Mouse (Mus musculus) adrenal gland, postnatal 36 days (tissue): Measurements from ENCODE around the gene Zfp385a. TPM values are rescaled to one million over a fixed set of nuclear protein-coding genes. Genes with fewer than 3 reads are reported as not detected.

Source experiments
- DNase-seq, 2 experiments: peaks; one replicate each; pipeline ENCODE4 v3.0.0; 2021; ENCODE audit warnings: mixed read lengths in 1 of 2
- total RNA-seq, 2 experiments: library from RNA; stranded (reverse); gene quantifications; 2 replicates each; pipeline ENCODE4 v1.2.3; 2021

The Zfp385a gene
- total RNA-seq, 2 experiments from 2014 or later, result 11.8 to 13.3 TPM

DNA sequence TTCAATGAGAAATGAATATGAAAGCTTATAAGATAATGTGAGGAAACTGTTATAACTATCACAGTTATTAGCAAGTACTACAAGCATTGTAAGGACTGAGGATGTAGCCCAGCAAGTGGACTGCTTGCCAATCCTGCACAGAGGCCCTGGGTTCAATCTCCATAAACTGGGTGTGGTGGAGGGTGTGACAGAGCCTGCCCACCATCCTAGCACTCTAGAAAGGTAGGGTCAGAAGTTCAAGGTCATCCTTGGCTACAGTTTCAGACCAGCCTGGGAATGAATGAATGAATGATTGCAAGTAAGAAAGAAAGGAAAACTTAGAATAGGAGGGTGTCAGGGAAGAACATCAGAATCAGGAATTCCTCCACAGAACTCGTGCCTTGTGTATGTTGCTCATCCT is 23.9 kb upstream of the Zfp385a start:
- DNase-seq, result no peak

DNA sequence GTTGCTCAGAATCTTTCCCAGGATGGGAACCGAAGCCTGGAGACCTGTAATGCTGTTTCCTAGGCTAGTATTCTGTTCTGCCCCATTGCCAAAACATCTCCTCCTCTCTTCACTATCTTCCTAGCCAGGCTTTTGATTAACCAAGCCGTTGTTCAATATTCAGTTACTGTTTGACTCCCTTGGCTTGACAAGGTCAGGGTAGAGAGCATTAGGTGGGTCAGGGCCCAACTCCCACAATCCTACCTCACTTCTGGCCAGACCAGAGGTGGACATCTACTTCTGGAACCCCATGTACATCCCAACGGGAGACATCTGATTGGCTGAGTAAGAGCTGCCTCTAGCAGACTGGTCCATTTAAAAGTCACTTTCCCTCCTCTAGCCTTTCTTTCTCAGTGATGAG is 23.1 kb upstream of the Zfp385a start:
- no peak for DNase-seq

DNA sequence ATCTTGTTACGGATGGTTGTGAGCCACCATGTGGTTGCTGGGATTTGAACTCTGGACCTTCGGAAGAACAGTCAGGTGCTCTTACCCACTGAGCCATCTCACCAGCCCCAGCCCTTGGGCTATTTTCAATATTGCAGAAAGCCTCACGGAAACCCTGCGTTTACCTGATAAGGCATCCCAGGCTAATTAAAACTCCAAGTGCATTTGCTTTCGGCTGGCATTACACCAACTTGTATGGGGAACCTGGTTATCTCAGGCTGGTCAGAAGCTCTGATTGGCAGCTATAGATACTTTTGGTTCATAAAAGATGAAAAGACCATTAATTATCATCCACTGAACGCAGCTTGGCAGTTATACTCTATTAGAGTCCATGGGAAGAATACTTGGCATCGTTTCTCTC is 22.4 kb upstream of the Zfp385a start:
- no peak for DNase-seq

DNA sequence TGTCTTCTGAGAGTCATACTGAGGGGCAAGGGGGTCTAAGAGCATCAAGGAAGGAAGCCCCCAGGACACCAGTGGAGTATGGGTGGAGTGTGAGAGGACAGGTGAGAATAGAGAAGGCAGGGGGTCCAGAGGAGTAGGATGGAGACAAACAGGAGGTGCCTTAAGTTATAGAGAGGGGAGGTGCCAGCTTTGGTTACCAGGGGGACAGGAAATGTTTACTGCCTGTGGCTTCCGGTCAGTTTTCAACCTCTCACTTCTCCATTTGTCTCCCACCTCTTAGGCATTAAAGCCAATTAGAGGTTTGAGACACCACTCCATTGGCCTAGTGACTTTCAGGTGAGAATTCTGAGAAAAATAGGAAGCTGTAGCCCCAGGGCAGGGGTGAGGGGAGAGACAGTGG is 21.4 kb upstream of the Zfp385a start:
- DNase-seq, result no peak

DNA sequence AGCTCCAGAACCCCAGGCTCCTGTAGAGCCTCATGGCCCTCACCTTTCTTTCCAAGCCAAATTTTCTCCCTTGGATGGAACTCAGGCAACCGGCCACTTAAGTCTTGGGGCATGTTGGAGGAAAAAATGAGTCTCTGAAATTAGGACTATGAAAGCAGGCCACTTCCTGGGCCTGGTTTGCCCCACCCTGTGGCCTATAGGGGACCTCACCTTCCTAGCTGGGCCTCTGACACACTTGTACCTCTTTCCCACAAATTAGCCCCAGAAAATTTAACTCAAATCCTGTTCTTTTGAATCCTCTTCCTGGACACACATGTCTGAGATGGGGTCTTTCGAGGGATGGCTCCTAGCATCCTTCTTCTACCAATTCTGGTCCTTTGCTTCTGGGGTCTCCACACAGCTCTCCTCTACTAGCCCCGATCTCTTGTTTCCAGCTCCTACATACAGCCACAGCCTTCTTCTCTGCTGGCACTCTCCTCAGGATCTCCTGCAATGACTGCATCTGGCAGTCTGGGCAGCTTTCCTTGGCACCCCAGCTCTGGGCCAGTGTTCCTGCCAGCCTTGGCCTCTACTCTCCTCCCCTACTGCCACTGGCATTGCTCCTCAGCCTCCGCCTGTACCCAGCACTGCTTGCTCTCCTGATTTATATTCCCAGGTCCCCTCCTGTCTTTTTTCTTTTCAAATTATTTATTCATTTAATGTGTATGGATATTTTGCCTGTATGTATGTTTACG is 20.1 kb upstream of the Zfp385a start:
- peak; percentile 71 to 82 for DNase-seq

DNA sequence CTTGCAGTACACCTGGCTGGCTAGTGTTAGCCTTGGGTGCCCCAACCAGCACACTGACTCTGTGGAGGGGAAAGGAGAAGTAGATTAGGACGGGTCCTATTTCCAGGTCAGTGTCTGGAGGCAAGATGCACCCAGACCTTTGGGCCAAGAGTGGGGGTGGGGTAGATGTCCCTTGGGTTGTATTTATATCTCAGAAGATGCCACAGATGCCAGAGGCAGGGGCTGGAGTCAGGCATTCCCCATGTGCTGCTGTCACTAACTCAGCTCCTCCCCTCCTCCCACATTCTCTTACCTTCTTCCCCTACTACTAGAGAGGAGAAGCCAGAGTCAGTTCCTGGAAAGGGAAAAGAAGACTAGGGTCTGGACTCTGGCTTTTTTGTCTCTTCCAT is 19.2 kb upstream of the Zfp385a start:
- no peak for DNase-seq

DNA sequence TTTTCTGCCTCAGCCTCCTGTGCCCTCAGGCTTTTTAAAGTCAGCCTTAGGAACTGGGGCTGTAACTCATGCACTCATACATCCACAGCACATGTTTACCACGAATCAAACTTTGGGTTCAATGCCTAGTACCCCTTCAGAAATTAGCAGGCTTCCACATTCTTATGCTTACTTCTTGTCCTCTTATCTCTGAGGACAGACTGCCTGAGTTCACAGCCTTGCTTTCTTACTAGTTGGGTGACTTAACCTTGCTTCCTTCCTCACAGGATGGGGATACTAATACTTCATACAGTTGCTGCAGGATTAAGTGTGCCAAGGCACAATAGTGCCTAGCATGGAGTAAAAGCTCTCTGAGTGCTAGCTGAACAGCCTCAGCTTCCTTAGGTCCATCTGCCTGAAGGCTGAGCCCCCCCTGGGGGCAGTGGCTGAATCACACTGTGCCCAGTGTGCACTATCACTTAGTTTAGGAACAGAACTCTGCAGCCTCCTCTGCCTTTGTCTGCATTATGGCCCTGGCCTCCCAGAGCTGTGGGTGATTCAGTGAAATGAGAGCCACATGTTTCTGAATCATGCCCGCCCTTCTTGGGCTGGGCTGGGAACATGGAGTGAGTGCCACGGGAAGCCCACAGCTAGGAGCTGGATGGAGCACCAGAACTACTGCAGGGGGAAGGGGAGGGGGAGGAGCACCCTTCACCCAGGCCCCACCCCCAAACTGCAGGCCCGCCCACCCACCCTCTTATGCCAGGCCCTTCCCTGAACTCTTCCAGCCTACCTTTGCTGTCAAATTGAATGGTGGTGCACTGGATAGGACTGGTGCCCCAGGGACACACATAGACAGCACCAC is 18.6 kb upstream of the Zfp385a start:
- peak; percentile 79 to 83 for DNase-seq

DNA sequence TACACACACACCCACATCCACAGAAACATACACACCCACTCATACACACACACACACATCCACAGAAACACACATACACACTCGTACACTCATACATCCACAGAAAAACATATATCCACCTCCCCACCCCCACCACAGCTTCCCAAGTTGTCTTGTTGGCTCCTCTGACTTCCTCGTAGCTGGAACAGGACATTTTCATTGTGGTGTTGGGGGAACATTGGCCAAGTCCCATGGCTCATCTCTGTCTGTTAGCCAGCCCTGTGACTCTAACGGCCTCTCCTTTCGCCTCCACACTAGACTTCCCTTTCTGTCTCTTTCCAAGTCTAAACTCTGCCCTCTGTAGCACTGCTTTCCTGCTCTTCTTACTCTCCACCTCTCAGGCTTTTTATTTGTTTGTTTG is 17.9 kb upstream of the Zfp385a start:
- DNase-seq, result no peak

DNA sequence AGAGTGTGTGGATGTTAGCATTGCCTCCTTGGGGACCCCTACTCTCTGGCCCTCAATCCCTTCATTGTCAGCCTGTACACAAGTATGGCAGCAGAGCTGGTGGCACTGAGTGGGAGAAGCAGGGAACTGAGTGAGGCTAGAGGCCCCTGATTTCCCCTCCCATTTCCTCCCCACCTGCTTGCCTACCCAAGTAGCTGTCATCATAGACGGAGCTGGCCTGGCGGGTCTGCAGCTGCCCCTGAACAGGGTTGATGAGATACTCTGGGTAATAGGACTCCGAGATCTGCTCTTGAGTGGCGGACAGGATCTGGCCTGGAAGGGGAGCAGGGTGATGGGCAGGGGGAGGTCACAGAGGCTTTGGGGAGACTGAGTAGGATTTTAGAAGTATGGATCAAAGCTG is 16.2 kb upstream of the Zfp385a start:
- DNase-seq, result no peak

DNA sequence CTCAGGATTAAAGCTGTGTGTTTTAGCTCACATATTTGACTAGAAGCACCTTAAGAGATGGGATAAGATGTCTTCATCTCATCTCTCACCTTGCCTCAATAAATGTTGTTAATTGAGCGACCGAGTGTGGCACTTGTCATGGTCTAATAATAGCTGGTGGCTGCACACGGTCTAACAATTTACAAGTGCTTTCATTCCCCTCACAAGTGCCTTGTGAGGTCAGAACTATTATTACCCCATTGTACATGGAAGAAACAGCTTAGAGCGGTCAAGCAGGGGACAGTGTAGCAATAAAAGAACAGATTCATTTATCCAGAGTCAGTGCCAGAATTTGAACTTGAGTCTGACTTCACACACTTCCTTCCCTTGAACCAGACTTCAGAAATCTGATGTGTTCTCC is 15.5 kb upstream of the Zfp385a start:
- DNase-seq, result no peak

DNA sequence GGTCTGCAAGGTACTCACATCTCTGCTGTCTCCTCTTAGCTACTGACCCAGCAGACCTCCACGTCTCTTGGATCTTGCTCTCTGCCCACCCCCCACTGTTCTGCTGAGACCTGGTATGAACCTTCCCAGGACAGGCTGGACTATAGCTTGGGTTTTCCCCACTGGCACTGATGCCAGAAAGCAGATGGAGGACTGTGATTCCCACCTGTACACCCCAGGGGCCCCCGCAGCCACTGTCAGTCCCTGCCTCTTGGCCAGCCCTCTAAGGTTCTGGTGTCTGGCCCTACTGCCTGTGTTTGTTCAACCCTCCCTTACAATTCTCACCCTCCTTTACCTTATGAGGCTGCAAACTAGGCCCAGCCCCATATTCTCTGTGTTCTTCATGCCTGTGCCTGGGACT is 14.8 kb upstream of the Zfp385a start:
- no peak for DNase-seq

DNA sequence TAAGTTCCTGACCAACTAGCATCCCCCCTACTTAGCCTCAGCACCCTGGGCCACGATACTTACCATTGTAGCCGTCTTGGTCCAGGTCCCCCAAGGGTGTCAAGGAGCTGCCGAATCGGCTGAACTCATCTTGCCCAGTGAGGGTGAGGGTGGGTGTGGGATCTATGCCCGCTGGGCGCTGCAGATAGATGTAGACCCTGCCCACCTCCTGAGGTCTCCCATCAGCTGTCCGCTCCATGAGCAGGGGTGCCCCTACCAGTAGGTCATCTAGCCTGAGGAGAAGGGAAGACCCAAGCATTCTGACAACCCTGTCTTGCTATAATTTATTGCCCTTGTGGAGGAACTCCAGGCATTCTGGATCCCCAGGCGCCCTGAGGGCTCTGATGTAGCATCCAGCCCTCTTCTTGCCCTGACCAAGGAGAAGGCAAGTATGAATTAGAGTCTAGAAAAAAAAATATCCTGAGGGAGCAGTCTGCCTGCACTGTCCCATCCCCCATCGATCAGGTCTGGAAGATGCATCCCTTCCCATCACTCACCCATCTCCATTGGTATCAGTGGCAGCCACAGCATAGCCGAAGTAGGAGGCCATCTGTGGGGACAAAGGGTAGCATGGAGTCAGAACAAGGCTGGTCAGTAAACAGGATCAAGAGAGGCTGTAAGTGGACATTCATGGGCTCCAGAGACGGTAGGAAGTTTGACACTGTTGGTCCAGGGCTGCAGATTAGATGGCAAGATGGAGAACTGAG is 13.8 kb upstream of the Zfp385a start:
- no peak for DNase-seq

DNA sequence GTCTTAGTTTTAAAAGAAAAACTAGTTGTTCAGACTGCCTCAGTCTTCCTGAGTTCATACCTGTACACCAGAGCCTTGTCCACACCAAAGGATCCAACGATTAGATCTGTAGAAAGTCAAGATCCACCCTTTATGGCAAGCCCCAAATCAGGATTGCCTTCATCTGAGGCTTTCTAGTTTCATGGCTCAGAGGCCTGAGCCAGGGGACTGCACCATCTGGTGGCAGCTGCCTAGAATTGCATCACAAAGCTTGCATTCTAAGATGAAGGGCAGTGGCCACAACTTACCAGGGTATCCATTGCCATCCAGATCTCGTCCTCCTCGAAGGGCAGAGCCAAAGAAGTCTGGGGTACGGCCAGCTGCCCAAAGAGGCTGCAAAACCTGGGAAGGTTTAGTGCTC is 13.0 kb upstream of the Zfp385a start:
- peak; percentile 59 to 76 for DNase-seq

DNA sequence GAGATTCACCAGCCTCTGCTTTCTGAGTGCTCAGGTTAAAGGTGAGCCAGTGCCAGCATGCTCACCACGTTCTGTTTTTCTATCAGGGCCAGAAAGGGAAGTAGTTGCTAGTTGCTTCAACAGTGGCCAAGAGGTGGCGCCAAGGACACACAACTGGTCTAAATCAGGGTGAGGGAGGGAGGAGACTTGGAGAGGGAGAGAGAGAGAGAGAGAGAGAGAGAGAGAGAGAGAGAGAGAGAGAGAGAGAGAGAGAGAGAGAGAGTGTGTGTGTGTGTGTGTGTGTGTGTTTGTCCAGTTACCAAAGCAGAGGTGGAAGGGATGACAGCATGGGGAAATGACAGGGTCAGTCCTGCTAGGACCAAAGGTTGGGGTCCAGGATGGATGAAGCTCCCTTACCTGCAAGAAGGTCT is 7.4 kb upstream of the Zfp385a start:
- peak; percentile 74 to 77 for DNase-seq

DNA sequence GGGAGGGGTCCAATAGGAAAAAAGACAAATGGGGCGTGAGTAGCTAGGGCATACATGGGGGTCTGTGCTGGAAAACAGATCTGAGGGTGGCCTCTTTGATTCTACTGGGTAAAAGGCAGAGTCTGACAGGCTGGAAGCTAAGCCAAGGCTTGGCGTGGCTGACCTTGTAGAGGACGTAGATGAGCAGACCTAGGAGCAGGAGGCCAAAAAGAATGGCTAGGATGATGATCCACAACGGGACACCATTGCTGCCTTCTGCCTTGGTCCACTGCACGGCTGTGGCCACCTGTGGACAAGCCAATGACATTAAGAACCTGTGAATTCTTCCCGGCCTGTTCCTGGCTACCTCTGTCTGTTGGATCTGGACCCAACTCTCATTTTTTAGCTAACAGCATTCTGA is 5.9 kb upstream of the Zfp385a start:
- DNase-seq, result no peak

DNA sequence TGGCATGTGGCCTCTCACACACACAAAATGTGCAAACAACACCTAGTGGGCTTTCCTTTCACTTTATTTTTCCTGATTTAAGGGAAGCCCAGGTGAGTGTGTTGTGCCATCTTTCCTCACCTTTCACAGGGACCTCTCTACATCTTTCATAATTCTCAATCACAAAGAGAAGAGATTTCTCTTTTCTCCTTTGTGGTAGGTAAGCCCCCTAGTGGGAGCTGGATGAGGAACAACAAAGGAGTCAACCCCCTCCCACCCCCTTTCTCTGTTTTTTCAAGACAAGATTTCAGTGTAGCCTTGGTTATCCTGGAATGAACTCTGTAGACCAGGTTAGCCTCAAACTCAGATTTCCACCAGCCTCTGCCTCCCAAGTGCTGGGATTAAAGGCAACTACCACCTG is 3.7 kb upstream of the Zfp385a start:
- no peak for DNase-seq

DNA sequence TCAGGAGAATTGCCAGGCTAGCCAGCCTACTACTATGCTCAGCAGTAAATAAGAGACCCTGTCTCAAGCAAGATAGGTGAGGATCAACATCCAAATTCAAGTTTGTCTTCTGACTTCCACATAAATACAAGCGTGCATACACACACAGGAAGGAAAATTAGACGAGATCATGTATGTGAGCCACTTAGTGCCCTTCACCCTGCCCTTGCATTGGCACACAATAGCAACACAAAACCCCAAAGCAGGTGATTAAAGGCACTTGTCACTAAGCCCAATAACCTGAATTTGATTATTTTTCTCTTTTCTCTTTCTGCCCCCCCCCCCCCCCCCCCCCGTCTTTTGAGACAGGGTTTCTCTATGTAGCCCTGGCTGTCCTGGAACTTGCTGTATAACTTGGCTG is 3.1 kb upstream of the Zfp385a start:
- no peak for DNase-seq

DNA sequence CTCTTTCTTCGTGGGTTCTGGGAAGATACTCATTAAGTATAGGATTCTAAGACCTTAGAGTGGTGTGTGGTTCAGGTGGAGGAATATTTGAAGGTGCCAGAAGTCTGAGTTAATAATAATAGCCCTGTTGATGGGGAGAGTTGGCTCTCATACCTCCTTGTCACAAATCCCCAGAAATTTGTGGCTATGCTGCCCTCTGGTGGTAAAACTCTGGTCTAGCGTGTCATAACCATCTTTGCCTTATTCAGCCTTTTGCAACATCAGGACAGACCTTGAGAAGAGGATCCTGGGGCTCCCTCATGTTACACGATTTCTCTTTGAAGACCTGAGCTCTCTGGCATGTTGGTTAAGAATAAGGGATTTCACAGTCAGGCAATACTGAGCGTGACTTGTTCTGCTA is 2.5 kb upstream of the Zfp385a start:
- DNase-seq, result peak; percentile 78 to 80

DNA sequence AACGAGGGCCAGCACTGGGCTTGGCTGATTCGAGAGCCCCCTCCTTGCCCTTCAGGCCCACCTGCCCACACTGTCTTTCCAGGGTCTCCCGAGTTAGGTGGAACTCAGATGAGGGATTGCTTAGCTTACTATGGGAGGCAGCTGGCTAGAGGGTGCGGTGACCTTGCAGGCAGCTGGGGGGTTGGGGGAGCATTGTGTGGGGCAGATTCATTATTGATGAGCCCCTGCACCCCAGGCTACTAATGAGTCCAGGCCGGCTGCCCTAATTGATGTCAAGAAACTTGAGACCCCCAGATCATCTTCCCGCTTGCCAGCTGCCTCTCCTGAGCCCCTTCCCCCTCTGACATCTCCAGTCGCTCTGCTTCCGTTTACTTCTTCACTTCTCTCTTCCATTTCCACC is 1.7 kb upstream of the Zfp385a start:
- no peak for DNase-seq

DNA sequence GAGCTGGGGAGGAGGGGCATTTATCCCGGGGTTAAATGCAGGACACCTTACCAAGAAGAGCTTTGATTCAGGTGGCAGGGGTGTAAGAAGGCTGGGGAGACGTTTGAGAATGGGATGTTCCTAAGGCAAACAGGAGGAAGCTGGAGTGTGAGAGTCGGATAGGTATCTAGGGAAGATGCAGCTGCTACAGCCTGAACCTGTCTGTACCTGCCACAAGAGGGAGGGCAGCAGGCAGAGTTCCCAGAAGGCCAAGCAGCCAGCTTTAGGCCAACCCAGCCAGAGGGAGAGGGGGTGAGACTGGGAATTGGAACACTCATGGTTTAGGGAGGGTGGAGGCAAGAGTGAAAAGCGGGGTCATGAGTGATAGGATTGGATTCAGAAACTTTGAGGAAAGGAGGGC is 893 bp upstream of the Zfp385a start:
- DNase-seq, result no peak

DNA sequence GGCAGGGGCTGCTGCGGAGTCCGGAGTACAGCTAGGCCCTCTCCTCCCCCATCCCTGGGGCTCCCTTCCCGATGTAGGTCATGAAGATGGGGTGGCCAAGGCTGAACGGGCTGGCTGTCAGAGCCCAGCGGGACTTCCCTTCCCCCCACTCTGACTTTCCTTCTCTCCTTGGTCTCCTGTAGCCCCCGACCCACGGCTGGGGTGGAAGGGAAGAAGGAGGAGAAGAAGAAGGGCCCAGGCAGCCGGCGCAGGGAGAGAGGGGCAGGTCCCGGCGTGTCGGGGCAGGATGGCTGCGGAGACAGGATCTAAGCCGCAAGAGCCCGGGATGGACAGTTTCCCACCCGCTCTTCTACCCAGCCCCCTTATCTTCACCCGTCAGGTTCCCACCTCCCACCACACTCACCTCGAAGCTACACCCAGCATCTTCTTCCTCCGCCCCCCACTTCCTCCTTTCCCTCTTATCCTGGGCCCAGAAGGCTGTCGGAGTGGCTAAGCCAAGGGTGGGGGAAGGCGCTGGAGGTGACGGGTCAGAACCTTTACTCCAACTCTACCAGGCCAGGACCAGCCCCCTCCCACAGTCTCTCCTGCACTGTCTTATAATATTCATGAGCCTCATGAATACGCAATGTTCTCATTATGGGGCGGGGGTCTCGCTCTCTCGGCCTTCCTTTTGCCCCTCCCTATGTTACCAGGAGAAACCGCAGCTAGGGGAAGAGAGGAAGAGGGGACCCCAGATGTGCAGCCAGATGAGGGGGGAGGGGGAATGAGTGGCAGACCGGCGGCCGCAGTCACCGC is 530 bp downstream of the Zfp385a start:
- DNase-seq, result peak; percentile 39 to 46

DNA sequence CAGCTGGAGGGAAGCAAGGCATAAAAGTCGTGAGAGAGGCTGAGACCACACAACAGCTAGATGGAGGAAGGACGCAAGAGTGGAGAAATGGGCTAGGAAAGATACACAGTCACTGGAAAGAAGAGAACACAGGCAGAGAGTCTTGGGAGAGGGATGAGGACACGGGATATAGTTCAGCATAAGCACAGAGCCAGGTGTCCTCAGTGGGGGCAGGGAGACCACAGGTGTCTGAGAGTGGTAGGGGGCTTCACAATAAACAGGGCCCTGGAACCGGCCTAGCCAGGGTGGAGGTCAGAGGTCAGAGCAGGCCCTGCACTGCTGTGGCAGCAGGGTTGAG is 1.1 kb downstream of the Zfp385a start:
- no peak for DNase-seq
